8 mouse cellular contexts compared by ENCODE assay signal in the genomic region with DNA sequence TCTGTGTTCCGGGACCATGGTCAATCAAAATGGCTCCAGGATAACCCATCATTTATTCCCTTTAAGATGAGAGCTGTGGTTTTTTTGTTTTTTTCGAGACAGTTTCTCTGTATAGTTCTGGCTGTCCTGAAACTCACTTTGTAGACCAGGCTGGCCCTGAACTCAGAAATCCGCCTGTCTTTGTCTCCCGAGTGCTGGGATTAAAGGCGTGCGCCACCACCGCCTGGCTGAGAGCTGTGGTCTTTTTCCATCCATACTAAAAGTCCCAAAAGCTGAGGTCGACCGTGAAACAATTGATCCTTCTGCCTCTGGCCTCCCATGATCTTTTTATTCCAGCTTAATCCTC. TPM values are rescaled to one million over a fixed set of nuclear protein-coding genes. Genes with fewer than 3 reads are reported as not detected.
DNase-seq lines count a peak whose midpoint lies in the region; ATAC-seq and TF ChIP-seq lines count a peak whose summit lies in the region.

No protein-coding gene starts in this region.

- no peak for TF ChIP-seq CTCF in bone marrow, adult 2 months (IDR thresholded peaks at IDR 0.05; ENCODE audit: control insufficient read depth, insufficient read depth, low read length)
- no peak for TF ChIP-seq CTCF in olfactory bulb, adult 2 months (IDR thresholded peaks at IDR 0.05; ENCODE audit: insufficient read depth, low read depth, low read length)

- ATAC-seq in heart, embryonic 11.5 days (replicated peaks; ENCODE audit: insufficient number of reproducible peaks, low FRiP score, low TSS enrichment): no peak
- no peak for ATAC-seq in heart, embryonic 12.5 days (ENCODE audit: insufficient number of reproducible peaks, low FRiP score)
- ATAC-seq in limb, embryonic 15.5 days (ENCODE audit: insufficient number of reproducible peaks, low FRiP score, low TSS enrichment, low read depth): no peak

- H3K4me3 ChIP-seq in heart, embryonic 11.5 days (ENCODE audit: low read depth, low read length): peak overlapping the region; percentile 99
- peak overlapping the region; percentile 98 for H3K4me3 ChIP-seq in bone marrow, adult 2 months (replicated peaks; ENCODE audit: control insufficient read depth, low read depth, low read length)
- peak overlapping the region; percentile 92 for H3K4me3 ChIP-seq in heart, embryonic 12.5 days
- peak overlapping the region; percentile 92 for H3K4me3 ChIP-seq in limb, embryonic 15.5 days
- H3K4me3 ChIP-seq in olfactory bulb, adult 2 months (ENCODE audit: insufficient read depth, low read depth, low read length): peak overlapping the region; percentile 20; the same call in 1 of the 2 replicates

- peaks cover 12% of the 10 kb centered on the region for H3K36me3 ChIP-seq in heart, embryonic 11.5 days (ENCODE audit: control insufficient read depth, insufficient read depth, low read length)
- peaks cover 17% of the 10 kb centered on the region for H3K36me3 ChIP-seq in heart, embryonic 12.5 days
- peaks cover 13% of the 10 kb centered on the region; the same call in 1 of the 2 replicates for H3K36me3 ChIP-seq in limb, embryonic 15.5 days

- WGBS in heart, embryonic 11.5 days (ENCODE audit: insufficient replicate concordance): 10% methylated on average over 9 of the region's 9 CpGs
- WGBS in bone marrow, adult 2 months: 13% methylated on average over 9 of the region's 9 CpGs
- 9% methylated on average over 9 of the region's 9 CpGs for WGBS in heart, embryonic 12.5 days
- WGBS in limb, embryonic 15.5 days: 9% methylated on average over 9 of the region's 9 CpGs
- WGBS in olfactory bulb, adult 2 months: 6% methylated on average over 9 of the region's 9 CpGs

- H3K9ac ChIP-seq in heart, embryonic 11.5 days (ENCODE audit: low read depth, low read length): peak overlapping the region; percentile 100
- H3K9ac ChIP-seq in heart, embryonic 12.5 days: peak overlapping the region; percentile 98
- H3K9ac ChIP-seq in limb, embryonic 15.5 days: peak overlapping the region; percentile 98

- H3K4me1 ChIP-seq in heart, embryonic 11.5 days (ENCODE audit: control insufficient read depth, insufficient read depth, low read length): peaks cover 19% of the 10 kb centered on the region
- H3K4me1 ChIP-seq in bone marrow, adult 2 months (ENCODE audit: control insufficient read depth, insufficient read depth, low read length): no peaks in the 10 kb centered on the region; the same call in 1 of the 2 replicates
- H3K4me1 ChIP-seq in heart, embryonic 12.5 days (replicated peaks): peaks cover 23% of the 10 kb centered on the region
- peaks cover 18% of the 10 kb centered on the region for H3K4me1 ChIP-seq in limb, embryonic 15.5 days
- peaks cover 2% of the 10 kb centered on the region for H3K4me1 ChIP-seq in olfactory bulb, adult 2 months (ENCODE audit: control insufficient read depth, insufficient read depth, low read length)

- H3K4me2 ChIP-seq in heart, embryonic 11.5 days: peak overlapping the region; percentile 71
- peak overlapping the region; percentile 83 for H3K4me2 ChIP-seq in heart, embryonic 12.5 days
- peak overlapping the region; percentile 39 for H3K4me2 ChIP-seq in limb, embryonic 15.5 days

- DNase-seq in heart, adult 9 months (ENCODE audit: low spot score in 2 of 2): no peak
- DNase-seq in gastrocnemius, postnatal 25 days: no peak
- DNase-seq in spleen, postnatal 4 days (ENCODE audit: low spot score in 2 of 2): no peak

- TF ChIP-seq POLR2A in bone marrow, adult 2 months (IDR thresholded peaks at IDR 0.05; ENCODE audit: borderline replicate concordance, control insufficient read depth, low read depth, low read length): no peak
- TF ChIP-seq POLR2A in olfactory bulb, adult 2 months (IDR thresholded peaks at IDR 0.05; ENCODE audit: insufficient read depth, low read depth, low read length): no peak

- no peaks in the 10 kb centered on the region for H3K27me3 ChIP-seq in heart, embryonic 11.5 days (ENCODE audit: control insufficient read depth, insufficient read depth, low read length)
- H3K27me3 ChIP-seq in heart, embryonic 12.5 days (replicated peaks): no peaks in the 10 kb centered on the region
- H3K27me3 ChIP-seq in limb, embryonic 15.5 days: no peaks in the 10 kb centered on the region

- no peaks in the 10 kb centered on the region for H3K9me3 ChIP-seq in heart, embryonic 11.5 days (replicated peaks; ENCODE audit: control insufficient read depth, low read length)
- no peaks in the 10 kb centered on the region for H3K9me3 ChIP-seq in heart, embryonic 12.5 days (replicated peaks)
- H3K9me3 ChIP-seq in limb, embryonic 15.5 days: no peaks in the 10 kb centered on the region

- H3K27ac ChIP-seq in heart, embryonic 11.5 days (ENCODE audit: low read depth, low read length): peak overlapping the region; percentile 100
- H3K27ac ChIP-seq in bone marrow, adult 2 months (ENCODE audit: control insufficient read depth, insufficient read depth, low read depth, low read length, poor library complexity): peak overlapping the region; percentile 42; the same call in 1 of the 2 replicates
- peak overlapping the region; percentile 99 for H3K27ac ChIP-seq in heart, embryonic 12.5 days (ENCODE audit: poor library complexity, severe bottlenecking)
- peak overlapping the region; percentile 100 for H3K27ac ChIP-seq in limb, embryonic 15.5 days
- H3K27ac ChIP-seq in olfactory bulb, adult 2 months (ENCODE audit: insufficient read depth, low read depth, low read length): no peak overlapping the region

RNA-seq across cellular contexts. Expression of gene Ccnl1, which starts 0.8 kb away (rescaled TPM):
- 91.5 and 97.7 TPM in 2 replicates for polyA plus RNA-seq in heart, embryonic 11.5 days (2014; fragmentation: Nextera tagmentation; extraction: Ambion mirVana)
- 97.4 and 133 TPM in 2 replicates for polyA plus RNA-seq in bone marrow, adult 2 months (2011; ENCODE audit: insufficient read depth, insufficient read length, low replicate concordance, missing spikeins)
- 89.8 and 102 TPM in 2 replicates for polyA plus RNA-seq in heart, embryonic 12.5 days (2016; fragmentation: Nextera tagmentation; extraction: Ambion mirVana)
- polyA plus RNA-seq in limb, embryonic 15.5 days (2015; fragmentation: Nextera tagmentation; extraction: Ambion mirVana): 101 and 110 TPM in 2 replicates
- 295 TPM in 1 of 2 replicates, not detected in the other for polyA plus RNA-seq in olfactory bulb, adult 2 months (2012; ENCODE audit: insufficient read depth, insufficient read length, low replicate concordance, missing spikeins)
- total RNA-seq in gastrocnemius, postnatal 25 days (2021): 10 to 100 TPM; 12.7 to 17.4 TPM

Comparison
In these comparisons a context has a peak if more than half of its experiments do, and no peak if none do; other contexts are left out.
1. H3K4me3 ChIP-seq: peak in every context shown above with its lines; median percentile 99 in heart, embryonic 11.5 days; 98 in bone marrow, adult 2 months; 92 in heart, embryonic 12.5 days; 92 in limb, embryonic 15.5 days; 20 in olfactory bulb, adult 2 months.